Mouse (Mus musculus): ENCODE measurements around the gene Stat1. TPM values are rescaled to one million over a fixed set of nuclear protein-coding genes. Genes with fewer than 3 reads are reported as not detected.

Gene Stat1
- polyA plus RNA-seq, 1 experiment from 2014 or later = 10.5 TPM

DNA sequence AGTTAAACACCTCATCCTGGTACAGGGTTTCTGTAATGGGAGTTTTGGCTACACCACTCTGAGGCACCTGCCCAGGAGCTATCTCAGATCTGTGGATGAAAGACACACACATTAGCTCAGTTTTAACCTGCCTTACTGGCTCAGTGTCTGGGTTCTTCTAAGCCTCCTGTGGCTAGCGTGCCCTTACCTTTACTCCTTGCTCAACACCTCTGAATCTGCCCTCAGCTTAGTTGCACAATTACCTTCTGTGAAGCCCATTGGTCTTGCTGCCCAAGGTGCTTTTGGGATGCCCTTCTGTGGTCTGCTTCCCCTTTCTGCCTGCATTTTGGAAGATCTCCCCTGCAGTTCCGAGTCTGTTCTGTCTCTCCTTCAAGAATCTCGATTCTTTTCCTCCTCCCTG lies 5.6 kb downstream of the Stat1 start:
- H3K36me3 ChIP-seq (ENCODE audit: control insufficient read depth, insufficient read depth) = no peaks in the 10 kb centered on the region
- no peak for ATAC-seq

DNA sequence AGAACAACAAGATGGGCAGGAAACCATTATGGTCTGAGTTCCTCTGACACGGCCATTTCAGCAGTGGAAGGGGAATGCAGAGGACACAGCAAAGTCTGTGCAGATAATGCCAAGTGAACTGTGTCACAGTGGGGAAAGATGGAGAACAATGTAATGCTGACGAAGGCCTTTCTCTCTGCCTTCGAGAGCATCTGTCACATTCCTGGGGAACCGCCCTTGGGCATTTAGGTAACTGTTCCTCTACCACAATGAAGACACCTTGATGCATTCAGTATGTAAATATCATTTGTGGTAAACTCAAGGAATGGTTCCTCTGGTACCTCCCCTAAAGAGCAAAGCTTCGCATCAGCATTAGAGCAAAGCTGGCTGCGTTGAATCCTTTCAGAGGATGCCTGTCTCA lies 8.1 kb downstream of the Stat1 start:
- H3K4me2 ChIP-seq (ENCODE audit: low read length) = no peak overlapping the region
- no peaks in the 10 kb centered on the region for H3K27me3 ChIP-seq (replicated peaks; ENCODE audit: control insufficient read depth, insufficient read depth, low read length)
- H3K4me3 ChIP-seq (replicated peaks; ENCODE audit: low read length) = no peak overlapping the region
- WGBS = 89% methylated on average over 6 of the region's 6 CpGs
- no peaks in the 10 kb centered on the region for H3K4me1 ChIP-seq (replicated peaks; ENCODE audit: control insufficient read depth, insufficient read depth, low read length)
- no peak overlapping the region for H3K27ac ChIP-seq (ENCODE audit: low read length)
- no peaks in the 10 kb centered on the region for H3K9me3 ChIP-seq (ENCODE audit: control insufficient read depth, low read length)
- no peak for ATAC-seq
- H3K9ac ChIP-seq (replicated peaks; ENCODE audit: low read depth, low read length) = no peak overlapping the region
- no peaks in the 10 kb centered on the region for H3K36me3 ChIP-seq (ENCODE audit: control insufficient read depth, insufficient read depth)

More for the DNA sequence above, 5.6 kb downstream of the Stat1 start:
- WGBS = 71% methylated on average over 3 of the region's 3 CpGs
- H3K4me1 ChIP-seq (replicated peaks; ENCODE audit: control insufficient read depth, insufficient read depth, low read length) = peaks cover 5% of the 10 kb centered on the region
- no peaks in the 10 kb centered on the region for H3K9me3 ChIP-seq (ENCODE audit: control insufficient read depth, low read length)
- no peaks in the 10 kb centered on the region for H3K27me3 ChIP-seq (replicated peaks; ENCODE audit: control insufficient read depth, insufficient read depth, low read length)
- H3K27ac ChIP-seq (ENCODE audit: low read length) = no peak overlapping the region
- H3K4me2 ChIP-seq (ENCODE audit: low read length) = no peak overlapping the region
- no peak overlapping the region for H3K9ac ChIP-seq (replicated peaks; ENCODE audit: low read depth, low read length)
- H3K4me3 ChIP-seq (replicated peaks; ENCODE audit: low read length) = no peak overlapping the region

DNA sequence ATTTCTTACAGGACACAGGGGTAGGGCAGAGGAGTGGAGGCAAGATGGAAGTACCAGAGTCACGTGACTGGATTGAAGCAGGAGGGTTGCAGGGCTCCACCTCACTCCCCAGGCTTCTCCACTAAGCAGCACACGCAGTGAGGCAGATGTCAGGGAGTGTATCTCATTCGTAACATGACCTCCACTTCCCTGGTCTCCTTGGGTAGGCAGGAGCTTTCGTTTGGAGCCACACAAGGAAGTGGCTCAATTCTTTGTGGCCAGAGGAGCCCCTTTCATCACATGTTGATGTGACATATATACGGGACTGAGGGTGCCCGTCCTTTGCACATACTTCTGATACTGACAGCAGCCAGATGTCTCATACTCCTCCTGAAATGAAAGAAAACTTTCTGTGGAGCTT lies 10.6 kb downstream of the Stat1 start:
- ATAC-seq = no peak

DNA sequence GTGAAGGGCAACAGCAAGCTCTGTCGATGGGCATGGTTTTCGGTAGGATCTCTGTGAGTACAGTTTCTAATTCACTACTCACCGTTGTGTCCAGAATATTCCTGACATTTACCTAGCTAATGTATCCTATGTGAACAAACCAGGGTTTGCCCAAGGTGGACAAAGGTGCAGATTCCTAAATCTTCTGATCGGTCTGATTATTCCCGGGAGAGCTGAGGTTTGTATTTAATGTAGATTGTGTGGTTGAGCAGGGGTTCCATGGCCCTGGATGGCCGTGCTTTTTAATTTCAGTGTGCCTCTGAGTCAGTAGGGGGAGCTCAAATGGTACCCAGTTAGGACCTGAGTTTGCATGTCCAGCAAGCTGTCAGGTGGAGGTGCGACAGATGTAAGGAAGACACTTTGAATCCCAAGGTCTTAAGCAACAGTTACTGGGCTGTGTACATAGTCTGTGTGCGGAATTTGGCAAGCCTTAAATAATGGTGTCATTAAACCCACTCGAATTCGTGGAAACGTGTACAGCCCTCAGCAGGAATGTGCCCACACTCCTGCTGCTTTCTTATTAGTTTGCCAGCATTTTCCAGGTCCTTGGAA lies 12.6 kb downstream of the Stat1 start:
- Histone ChIP-seq H3K4me2 (ENCODE audit: low read length) (no peak overlapping the region), H3K36me3 (ENCODE audit: control insufficient read depth, insufficient read depth) (no peaks in the 10 kb centered on the region), H3K9ac (replicated peaks; ENCODE audit: low read depth, low read length) (no peak overlapping the region), H3K4me1 (replicated peaks; ENCODE audit: control insufficient read depth, insufficient read depth, low read length) (no peaks in the 10 kb centered on the region), H3K27ac (ENCODE audit: low read length) (no peak overlapping the region), H3K27me3 (replicated peaks; ENCODE audit: control insufficient read depth, insufficient read depth, low read length) (no peaks in the 10 kb centered on the region), H3K4me3 (replicated peaks; ENCODE audit: low read length) (no peak overlapping the region), H3K9me3 (ENCODE audit: control insufficient read depth, low read length) (no peaks in the 10 kb centered on the region)
- 82% methylated on average over 11 of the region's 11 CpGs for WGBS
- no peak for ATAC-seq

More for the DNA sequence above, 10.6 kb downstream of the Stat1 start:
- Histone ChIP-seq H3K9ac (replicated peaks; ENCODE audit: low read depth, low read length) (no peak overlapping the region), H3K4me2 (ENCODE audit: low read length) (no peak overlapping the region), H3K27me3 (replicated peaks; ENCODE audit: control insufficient read depth, insufficient read depth, low read length) (no peaks in the 10 kb centered on the region), H3K36me3 (ENCODE audit: control insufficient read depth, insufficient read depth) (no peaks in the 10 kb centered on the region), H3K27ac (ENCODE audit: low read length) (no peak overlapping the region), H3K4me3 (replicated peaks; ENCODE audit: low read length) (no peak overlapping the region), H3K9me3 (ENCODE audit: control insufficient read depth, low read length) (no peaks in the 10 kb centered on the region), H3K4me1 (replicated peaks; ENCODE audit: control insufficient read depth, insufficient read depth, low read length) (no peaks in the 10 kb centered on the region)
- WGBS = 72% methylated on average over 6 of the region's 6 CpGs

DNA sequence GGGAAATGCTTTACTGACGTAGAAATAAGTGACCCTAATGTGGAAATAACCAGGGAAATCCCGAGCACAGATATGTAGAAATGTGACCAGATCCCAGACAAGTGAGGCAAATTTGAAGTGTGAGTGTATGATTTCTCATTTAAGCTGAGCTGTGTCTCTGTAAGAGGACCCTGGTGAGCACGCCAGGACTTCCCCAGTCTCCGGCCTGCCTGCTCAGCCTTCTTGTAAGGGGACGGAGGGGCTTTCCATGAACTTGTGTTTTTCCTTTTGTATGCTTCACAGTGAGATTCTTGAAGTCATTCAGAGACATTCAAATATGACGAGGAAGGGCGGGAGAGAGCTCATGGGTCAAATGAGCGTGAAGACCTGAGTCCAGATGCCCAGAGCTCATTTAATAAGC lies 14.0 kb downstream of the Stat1 start:
- Histone ChIP-seq H3K4me2 (ENCODE audit: low read length) (no peak overlapping the region), H3K27ac (ENCODE audit: low read length) (no peak overlapping the region), H3K9ac (replicated peaks; ENCODE audit: low read depth, low read length) (no peak overlapping the region), H3K4me1 (replicated peaks; ENCODE audit: control insufficient read depth, insufficient read depth, low read length) (no peaks in the 10 kb centered on the region), H3K9me3 (ENCODE audit: control insufficient read depth, low read length) (no peaks in the 10 kb centered on the region), H3K27me3 (replicated peaks; ENCODE audit: control insufficient read depth, insufficient read depth, low read length) (no peaks in the 10 kb centered on the region), H3K4me3 (replicated peaks; ENCODE audit: low read length) (no peak overlapping the region), H3K36me3 (ENCODE audit: control insufficient read depth, insufficient read depth) (no peaks in the 10 kb centered on the region)
- no peak for ATAC-seq
- 82% methylated on average over 8 of the region's 8 CpGs for WGBS

DNA sequence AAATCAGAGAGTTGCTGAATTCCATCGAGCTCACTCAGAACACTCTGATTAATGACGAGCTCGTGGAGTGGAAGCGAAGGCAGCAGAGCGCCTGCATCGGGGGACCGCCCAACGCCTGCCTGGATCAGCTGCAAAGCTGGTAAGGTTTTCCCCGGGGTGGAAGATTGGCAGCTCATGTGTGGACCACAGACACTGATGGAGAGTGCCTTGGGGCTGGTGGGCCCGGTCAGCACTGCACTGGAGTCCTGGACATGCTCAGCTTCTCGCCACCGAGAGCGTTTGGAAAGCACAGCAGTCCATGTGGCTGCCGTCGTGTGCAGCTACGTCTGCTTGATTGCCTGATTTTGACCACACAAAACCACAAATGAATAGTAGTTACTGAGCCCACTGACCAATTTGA lies 18.1 kb downstream of the Stat1 start:
- H3K27me3 ChIP-seq (replicated peaks; ENCODE audit: control insufficient read depth, insufficient read depth, low read length) = no peaks in the 10 kb centered on the region
- ATAC-seq = no peak
- H3K9ac ChIP-seq (replicated peaks; ENCODE audit: low read depth, low read length) = no peak overlapping the region
- no peak overlapping the region for H3K4me3 ChIP-seq (replicated peaks; ENCODE audit: low read length)
- no peaks in the 10 kb centered on the region for H3K9me3 ChIP-seq (ENCODE audit: control insufficient read depth, low read length)
- 84% methylated on average over 16 of the region's 16 CpGs for WGBS
- no peaks in the 10 kb centered on the region for H3K36me3 ChIP-seq (ENCODE audit: control insufficient read depth, insufficient read depth)
- H3K27ac ChIP-seq (ENCODE audit: low read length) = no peak overlapping the region
- no peak overlapping the region for H3K4me2 ChIP-seq (ENCODE audit: low read length)
- no peaks in the 10 kb centered on the region for H3K4me1 ChIP-seq (replicated peaks; ENCODE audit: control insufficient read depth, insufficient read depth, low read length)

DNA sequence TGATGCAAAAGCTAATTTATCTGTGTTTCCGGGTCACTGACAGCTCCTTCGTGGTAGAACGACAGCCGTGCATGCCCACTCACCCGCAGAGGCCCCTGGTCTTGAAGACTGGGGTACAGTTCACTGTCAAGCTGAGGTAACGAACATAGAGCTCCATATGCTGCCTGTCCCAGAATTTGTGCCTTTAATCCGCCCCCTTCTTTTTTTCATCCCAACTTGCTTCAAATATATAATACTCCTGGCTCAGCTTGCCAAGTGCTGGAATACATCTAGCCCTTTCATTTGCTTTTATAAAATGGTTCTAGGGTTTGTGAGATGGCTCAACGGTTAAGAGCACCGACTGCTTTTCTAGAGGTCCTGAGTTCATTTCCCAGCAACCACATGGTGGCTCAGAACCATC lies 21.3 kb downstream of the Stat1 start:
- no peak overlapping the region for H3K27ac ChIP-seq (ENCODE audit: low read length)
- H3K27me3 ChIP-seq (replicated peaks; ENCODE audit: control insufficient read depth, insufficient read depth, low read length) = no peaks in the 10 kb centered on the region
- H3K4me2 ChIP-seq (ENCODE audit: low read length) = no peak overlapping the region
- no peaks in the 10 kb centered on the region for H3K9me3 ChIP-seq (ENCODE audit: control insufficient read depth, low read length)
- no peak for ATAC-seq
- no peak overlapping the region for H3K4me3 ChIP-seq (replicated peaks; ENCODE audit: low read length)
- 82% methylated on average over 9 of the region's 9 CpGs for WGBS
- no peaks in the 10 kb centered on the region for H3K36me3 ChIP-seq (ENCODE audit: control insufficient read depth, insufficient read depth)
- H3K4me1 ChIP-seq (replicated peaks; ENCODE audit: control insufficient read depth, insufficient read depth, low read length) = no peaks in the 10 kb centered on the region
- H3K9ac ChIP-seq (replicated peaks; ENCODE audit: low read depth, low read length) = no peak overlapping the region

DNA sequence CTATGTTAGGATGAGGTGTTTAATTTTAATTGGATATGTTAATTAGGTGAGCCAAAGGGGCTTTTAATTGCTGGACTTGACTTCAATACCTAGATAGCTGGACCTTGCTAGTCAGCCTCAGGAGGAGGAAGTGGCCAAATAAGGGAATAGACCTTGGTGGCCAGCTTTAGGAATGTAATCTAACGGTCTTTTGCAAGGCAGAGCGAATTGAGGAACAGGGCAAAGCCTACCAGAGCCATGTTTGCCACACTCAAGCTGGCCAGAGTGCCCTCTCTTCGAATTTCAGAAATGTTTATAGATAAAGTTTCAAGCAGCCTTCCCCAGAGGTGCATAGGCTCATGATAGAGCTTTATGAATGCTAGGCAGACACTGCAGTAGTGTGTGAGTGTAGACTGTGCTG lies 22.2 kb downstream of the Stat1 start:
- H3K9me3 ChIP-seq (ENCODE audit: control insufficient read depth, low read length) = no peaks in the 10 kb centered on the region
- H3K27me3 ChIP-seq (replicated peaks; ENCODE audit: control insufficient read depth, insufficient read depth, low read length) = no peaks in the 10 kb centered on the region
- no peak overlapping the region for H3K27ac ChIP-seq (ENCODE audit: low read length)
- H3K4me3 ChIP-seq (replicated peaks; ENCODE audit: low read length) = no peak overlapping the region
- no peak overlapping the region for H3K4me2 ChIP-seq (ENCODE audit: low read length)
- 71% methylated on average over 3 of the region's 3 CpGs for WGBS
- no peak overlapping the region for H3K9ac ChIP-seq (replicated peaks; ENCODE audit: low read depth, low read length)
- no peaks in the 10 kb centered on the region for H3K4me1 ChIP-seq (replicated peaks; ENCODE audit: control insufficient read depth, insufficient read depth, low read length)
- no peak for ATAC-seq
- no peaks in the 10 kb centered on the region for H3K36me3 ChIP-seq (ENCODE audit: control insufficient read depth, insufficient read depth)

DNA sequence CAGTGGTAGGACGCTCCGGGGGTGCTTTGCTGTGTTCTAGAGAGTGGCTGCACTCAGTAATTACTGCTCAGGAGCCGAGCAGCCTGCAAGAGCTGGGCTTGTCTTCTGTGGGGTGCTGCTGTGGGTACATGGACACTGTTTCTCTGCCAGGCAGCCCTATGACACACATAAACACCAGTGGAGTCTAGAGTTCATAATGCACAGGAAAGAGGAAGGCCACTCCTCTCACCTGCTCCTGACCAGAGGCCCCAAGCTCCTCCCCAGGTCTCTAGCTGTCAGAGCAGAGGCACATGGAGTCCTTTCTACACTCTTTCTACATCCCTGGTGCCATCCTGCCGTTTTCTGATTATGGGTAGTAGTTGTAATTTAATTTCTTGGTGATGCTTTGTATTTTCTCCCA lies 22.9 kb downstream of the Stat1 start:
- ATAC-seq = no peak
- Histone ChIP-seq H3K27ac (ENCODE audit: low read length) (no peak overlapping the region), H3K9me3 (ENCODE audit: control insufficient read depth, low read length) (no peaks in the 10 kb centered on the region), H3K9ac (replicated peaks; ENCODE audit: low read depth, low read length) (no peak overlapping the region), H3K4me3 (replicated peaks; ENCODE audit: low read length) (no peak overlapping the region), H3K36me3 (ENCODE audit: control insufficient read depth, insufficient read depth) (no peaks in the 10 kb centered on the region), H3K27me3 (replicated peaks; ENCODE audit: control insufficient read depth, insufficient read depth, low read length) (no peaks in the 10 kb centered on the region), H3K4me1 (replicated peaks; ENCODE audit: control insufficient read depth, insufficient read depth, low read length) (no peaks in the 10 kb centered on the region), H3K4me2 (ENCODE audit: low read length) (no peak overlapping the region)
- WGBS = 79% methylated on average over 4 of the region's 4 CpGs

DNA sequence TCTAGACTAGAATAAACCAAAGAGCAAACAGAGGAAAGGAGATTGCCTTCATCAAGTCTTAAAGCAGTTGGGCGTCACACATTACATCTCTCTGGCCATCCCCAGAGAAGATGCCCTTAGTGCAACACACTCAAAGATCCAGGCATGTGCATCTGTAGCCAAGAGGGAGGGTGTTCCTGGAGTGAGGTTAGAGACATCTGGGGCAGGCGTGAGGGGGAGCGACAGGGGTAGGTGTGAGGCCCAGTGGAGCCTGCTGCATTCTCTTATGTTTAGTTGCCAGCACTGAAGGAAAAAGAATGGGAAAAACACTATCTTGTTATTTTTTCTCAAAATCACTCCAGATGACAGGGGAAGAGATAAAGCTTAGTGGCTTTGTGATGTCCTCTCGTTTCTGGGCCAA lies 24.0 kb downstream of the Stat1 start:
- Histone ChIP-seq H3K4me2 (ENCODE audit: low read length) (no peak overlapping the region), H3K4me3 (replicated peaks; ENCODE audit: low read length) (no peak overlapping the region), H3K36me3 (ENCODE audit: control insufficient read depth, insufficient read depth) (no peaks in the 10 kb centered on the region), H3K9me3 (ENCODE audit: control insufficient read depth, low read length) (no peaks in the 10 kb centered on the region), H3K4me1 (replicated peaks; ENCODE audit: control insufficient read depth, insufficient read depth, low read length) (no peaks in the 10 kb centered on the region), H3K27me3 (replicated peaks; ENCODE audit: control insufficient read depth, insufficient read depth, low read length) (no peaks in the 10 kb centered on the region), H3K9ac (replicated peaks; ENCODE audit: low read depth, low read length) (no peak overlapping the region), H3K27ac (ENCODE audit: low read length) (no peak overlapping the region)
- no peak for ATAC-seq
- 86% methylated on average over 4 of the region's 4 CpGs for WGBS
